Mouse (Mus musculus): ENCODE results near the gene Yipf7.

DNA sequence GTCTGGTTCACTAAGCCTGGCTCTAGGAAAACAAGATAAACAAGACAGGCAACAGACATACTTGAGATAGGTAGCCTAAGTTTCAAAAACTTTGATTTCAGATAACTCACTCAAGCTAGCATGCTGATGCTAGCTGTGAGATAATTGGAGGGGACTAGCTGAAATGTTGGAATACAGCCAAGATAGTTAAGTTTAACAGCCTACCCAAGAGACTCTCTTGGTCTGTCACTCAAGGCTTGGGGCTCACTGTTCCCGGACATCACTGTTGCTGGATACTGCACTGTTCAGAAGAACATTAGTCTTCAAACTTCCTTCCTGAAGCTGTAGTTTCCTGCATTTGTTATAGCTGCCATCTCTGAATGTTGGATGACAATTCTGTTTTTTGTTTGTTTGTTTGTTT, 74.9 kb downstream of the Yipf7 start:
- TF ChIP-seq NANOG (IDR thresholded peaks at IDR 0.05; ENCODE audit: borderline replicate concordance, low read length) (no peak), CTCF (conservative IDR thresholded peaks at IDR 0.05; ENCODE audit: low read length) (no peak), POU5F1 (IDR thresholded peaks at IDR 0.05; ENCODE audit: borderline replicate concordance, low read length) (no peak)

All from E14TG2a.4 (cell line).